Mouse (Mus musculus) heart, embryonic 13.5 days (tissue): ENCODE results near the gene Trio. TPM values are rescaled to one million over a fixed set of nuclear protein-coding genes. Genes with fewer than 3 reads are reported as not detected.

ENCODE experiments used
- ATAC-seq: fragments of 200-750 bp; cut with Nextera tagmentation; 2 replicates; pipeline ENCODE4 v1.8.0; 2017; ENCODE audit warnings: moderate TSS enrichment; ENCODE audit not compliant: insufficient number of reproducible peaks, low FRiP score, low TSS enrichment; ENCODE audit errors: extremely low read depth
- H3K27ac ChIP-seq: fragments of 300-500 bp; sonication (generic); replicated peaks from 2 replicates; pipeline ENCODE4 v1.5.1; 2015; ENCODE audit warnings: moderate library complexity, mild to moderate bottlenecking, inconsistent platforms
- H3K27me3 ChIP-seq: fragments of 300-500 bp; sonication (generic); replicated peaks from 2 replicates; pipeline ENCODE4 v1.6.1; 2015; ENCODE audit warnings: mild to moderate bottlenecking, inconsistent platforms
- H3K36me3 ChIP-seq: fragments of 300-500 bp; sonication (generic); 2 replicates; pipeline ENCODE4 v1.6.1; 2015; ENCODE audit warnings: mild to moderate bottlenecking, inconsistent platforms
- H3K4me1 ChIP-seq: fragments of 300-500 bp; sonication (generic); 2 replicates; pipeline ENCODE4 v1.6.1; 2015; ENCODE audit warnings: inconsistent platforms
- H3K4me2 ChIP-seq: fragments of 300-500 bp; sonication (generic); 2 replicates; pipeline ENCODE4 v1.6.1; 2015; ENCODE audit warnings: inconsistent platforms, mild to moderate bottlenecking, moderate library complexity
- H3K4me3 ChIP-seq: fragments of 300-500 bp; sonication (generic); 2 replicates; pipeline ENCODE4 v1.5.1; 2015; ENCODE audit warnings: moderate library complexity, mild to moderate bottlenecking, inconsistent platforms
- H3K9ac ChIP-seq: fragments of 300-500 bp; sonication (generic); 2 replicates; pipeline ENCODE4 v1.6.1; 2015; ENCODE audit warnings: inconsistent platforms, mild to moderate bottlenecking, moderate library complexity
- H3K9me3 ChIP-seq: fragments of 300-500 bp; sonication (generic); 2 replicates; pipeline ENCODE4 v1.6.1; 2016; ENCODE audit warnings: inconsistent platforms
- WGBS: fragments of 180-500 bp; shearing (Covaris S2); methylation state at CpG from one replicate; pipeline ENCODE4 v1.1.7; 2015; ENCODE audit warnings: mixed read lengths; 5-methylcytosine and 5-hydroxymethylcytosine counted together
- polyA plus RNA-seq: library from polyadenylated mRNA; unstranded; fragments of >200 nt; fragmentation: Nextera tagmentation; extraction: Ambion mirVana; gene quantifications from 2 replicates; pipeline ENCODE4 v1.2.1, GENCODE M21; 2015

Trio gene
- polyA plus RNA-seq, 1 experiment from 2014 or later, result 17.5 TPM

DNA sequence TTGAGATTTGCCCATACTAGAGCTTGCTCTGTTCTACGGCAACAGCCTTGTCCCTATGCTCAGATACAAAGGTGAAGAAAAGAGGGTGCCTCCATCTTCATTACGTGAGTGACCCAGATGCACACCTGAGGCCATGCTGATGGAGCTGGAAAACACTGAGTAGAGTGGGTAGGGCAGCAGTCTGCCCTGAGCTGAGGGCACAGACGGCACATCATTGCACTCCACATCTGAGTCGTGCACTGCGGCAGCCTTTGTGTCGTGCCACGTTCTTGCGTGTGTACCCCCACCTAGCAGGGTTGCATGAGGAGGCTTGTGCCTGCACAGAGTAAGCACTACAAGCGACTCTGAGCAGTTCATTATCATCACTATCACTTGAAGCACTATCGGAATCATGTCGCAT lies 80.8 kb downstream of the Trio start:
- Histone ChIP-seq H3K27ac (no peak overlapping the region), H3K9me3 (no peaks in the 10 kb centered on the region), H3K9ac (no peak overlapping the region), H3K4me1 (peaks cover 71% of the 10 kb centered on the region), H3K36me3 (no peaks in the 10 kb centered on the region), H3K27me3 (no peaks in the 10 kb centered on the region), H3K4me3 (no peak overlapping the region), H3K4me2 (no peak overlapping the region)
- ATAC-seq, result no peak
- 82% methylated on average over 11 of the region's 11 CpGs for WGBS

DNA sequence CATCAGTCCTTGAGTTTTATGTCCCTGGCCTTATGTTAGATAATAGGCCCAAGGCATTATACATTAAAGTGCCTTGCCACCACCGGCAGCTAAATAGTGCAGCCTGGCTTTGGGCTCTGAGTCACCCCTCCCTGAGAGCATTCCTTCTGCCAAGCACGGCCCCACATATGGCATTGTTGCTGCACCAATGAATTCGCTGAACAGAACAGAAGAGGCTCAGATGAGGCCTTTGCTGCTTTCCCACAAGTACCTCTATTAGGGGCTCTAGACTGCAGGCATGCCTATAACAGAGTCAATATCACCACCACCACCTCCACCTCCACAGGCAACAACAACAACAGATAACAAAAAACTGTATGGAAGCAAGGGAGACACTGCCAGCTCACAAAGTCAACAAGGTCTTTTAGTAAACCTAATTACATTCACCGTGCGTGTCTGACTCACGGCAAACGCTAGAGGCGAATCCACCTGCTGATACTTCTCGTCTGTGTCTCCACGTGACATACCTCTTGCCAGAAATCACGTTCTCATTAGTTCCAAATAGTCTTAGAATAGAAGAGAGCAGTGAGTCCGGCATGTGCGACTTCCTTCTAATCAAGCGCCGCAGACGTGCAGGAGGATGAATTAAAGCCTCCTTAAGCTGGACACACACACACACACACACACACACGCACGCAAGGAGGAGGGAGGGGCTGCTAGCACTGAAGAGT lies 82.0 kb downstream of the Trio start:
- ATAC-seq, result no peak
- Histone ChIP-seq H3K4me1 (peaks cover 77% of the 10 kb centered on the region), H3K4me3 (no peak overlapping the region), H3K27ac (peak overlapping the region; percentile 84), H3K36me3 (no peaks in the 10 kb centered on the region), H3K4me2 (peak overlapping the region; percentile 40), H3K9ac (peak overlapping the region; percentile 62), H3K27me3 (no peaks in the 10 kb centered on the region), H3K9me3 (no peaks in the 10 kb centered on the region)
- WGBS, result 52% methylated on average over 18 of the region's 18 CpGs

GRCm38 (mm10) chr15:27942148-27942847 lies 83.3 kb downstream of the Trio start:
- Histone ChIP-seq H3K4me3 (no peak overlapping the region), H3K27ac (peak overlapping the region; percentile 81), H3K27me3 (no peaks in the 10 kb centered on the region), H3K4me1 (peaks cover 88% of the 10 kb centered on the region), H3K36me3 (no peaks in the 10 kb centered on the region), H3K4me2 (0 out of 2 replicates have a peak overlapping the region, but pooled peaks have one; percentile 23), H3K9ac (0 out of 2 replicates have a peak overlapping the region, but pooled peaks have one; percentile 19), H3K9me3 (no peaks in the 10 kb centered on the region)
- no peak for ATAC-seq
- 59% methylated on average over 11 of the region's 11 CpGs for WGBS

GRCm38 (mm10) chr15:27941441-27941840 lies 84.2 kb downstream of the Trio start:
- no peak for ATAC-seq
- no peaks in the 10 kb centered on the region for H3K9me3 ChIP-seq
- no peaks in the 10 kb centered on the region for H3K36me3 ChIP-seq
- 60% methylated on average over 8 of the region's 8 CpGs for WGBS
- no peak overlapping the region for H3K4me2 ChIP-seq
- no peak overlapping the region for H3K4me3 ChIP-seq
- no peaks in the 10 kb centered on the region for H3K27me3 ChIP-seq
- peaks cover 89% of the 10 kb centered on the region for H3K4me1 ChIP-seq
- peak overlapping the region; percentile 81 for H3K27ac ChIP-seq
- 0 out of 2 replicates have a peak overlapping the region, but pooled peaks have one; percentile 19 for H3K9ac ChIP-seq

- Histone ChIP-seq H3K9me3 (no peaks in the 10 kb centered on the region), H3K27ac (no peak overlapping the region), H3K9ac (no peak overlapping the region), H3K36me3 (no peaks in the 10 kb centered on the region), H3K4me2 (no peak overlapping the region), H3K4me3 (no peak overlapping the region), H3K27me3 (no peaks in the 10 kb centered on the region), H3K4me1 (peaks cover 89% of the 10 kb centered on the region)
- ATAC-seq, result no peak
- WGBS, result 68% methylated on average over 8 of the region's 8 CpGs
These were observed 84.6 kb downstream of the Trio start for GRCm38 (mm10) chr15:27941020-27941419.

DNA sequence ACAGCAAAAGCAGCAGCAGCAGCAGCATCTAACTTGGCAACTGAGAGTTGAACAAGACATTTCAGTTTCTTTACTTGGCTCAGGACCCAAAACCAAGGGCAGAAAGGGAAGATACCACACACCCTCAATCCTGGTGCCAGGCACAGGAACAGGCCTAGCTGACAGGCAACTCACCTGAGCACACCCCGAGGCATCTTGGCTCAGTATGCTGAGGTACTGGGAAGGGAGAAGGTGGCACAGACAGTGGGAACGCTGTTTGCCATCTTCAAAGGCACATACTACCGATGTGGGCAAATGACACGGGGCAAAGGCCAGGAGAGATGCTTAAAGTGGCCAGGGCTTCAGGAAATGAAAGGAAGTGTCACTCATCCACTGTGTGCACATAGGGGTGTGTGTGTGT lies 85.6 kb downstream of the Trio start:
- Histone ChIP-seq H3K9ac (no peak overlapping the region), H3K4me1 (peaks cover 85% of the 10 kb centered on the region), H3K4me3 (no peak overlapping the region), H3K27me3 (no peaks in the 10 kb centered on the region), H3K9me3 (no peaks in the 10 kb centered on the region), H3K4me2 (no peak overlapping the region), H3K36me3 (no peaks in the 10 kb centered on the region), H3K27ac (no peak overlapping the region)
- WGBS, result 81% methylated on average over 4 of the region's 4 CpGs
- ATAC-seq, result no peak

DNA sequence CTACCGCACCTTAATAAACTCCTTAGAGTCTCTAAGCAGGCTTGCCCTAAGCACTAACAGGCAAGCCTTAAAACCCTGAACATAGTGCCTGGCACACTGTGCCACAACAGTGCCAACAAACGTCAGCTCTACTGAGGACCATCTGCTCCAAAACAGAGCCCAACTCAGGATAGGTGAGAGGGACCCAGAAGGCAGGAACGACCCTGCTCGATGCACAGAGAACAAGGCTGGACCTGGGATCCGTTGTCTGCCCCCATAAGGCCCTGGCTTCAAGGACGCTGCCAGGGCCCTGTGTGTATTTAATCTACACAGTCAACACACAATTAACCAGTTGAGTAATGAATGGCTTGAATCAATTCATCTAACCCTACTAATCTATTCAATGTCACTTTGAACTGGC lies 86.8 kb downstream of the Trio start:
- H3K4me1 ChIP-seq, result peaks cover 74% of the 10 kb centered on the region
- ATAC-seq, result no peak
- WGBS, result 72% methylated on average over 6 of the region's 6 CpGs

GRCm38 (mm10) chr15:27937861-27938833 lies 87.5 kb downstream of the Trio start:
- Histone ChIP-seq H3K4me1 (peaks cover 71% of the 10 kb centered on the region), H3K4me3 (peak overlapping the region; percentile 41), H3K27ac (peak overlapping the region; percentile 74; the same call in 1 of the 2 replicates), H3K9ac (peak overlapping the region; percentile 70), H3K4me2 (peak overlapping the region; percentile 72), H3K27me3 (no peaks in the 10 kb centered on the region), H3K36me3 (no peaks in the 10 kb centered on the region), H3K9me3 (no peaks in the 10 kb centered on the region)
- WGBS, result 34% methylated on average over 24 of the region's 24 CpGs
- ATAC-seq, result no peak

More for the DNA sequence above, 86.8 kb downstream of the Trio start:
- Histone ChIP-seq H3K27ac (no peak overlapping the region), H3K9ac (no peak overlapping the region), H3K4me2 (no peak overlapping the region), H3K36me3 (no peaks in the 10 kb centered on the region), H3K4me3 (no peak overlapping the region), H3K27me3 (no peaks in the 10 kb centered on the region), H3K9me3 (no peaks in the 10 kb centered on the region)

- 18% methylated on average over 20 of the region's 20 CpGs for WGBS
- Histone ChIP-seq H3K4me1 (peaks cover 66% of the 10 kb centered on the region), H3K27ac (peak overlapping the region; percentile 74), H3K9ac (peak overlapping the region; percentile 70), H3K4me3 (peak overlapping the region; percentile 41), H3K36me3 (no peaks in the 10 kb centered on the region), H3K27me3 (no peaks in the 10 kb centered on the region), H3K4me2 (peak overlapping the region; percentile 72), H3K9me3 (no peaks in the 10 kb centered on the region)
- peak; percentile 51 for ATAC-seq
These were observed 88.4 kb downstream of the Trio start for GRCm38 (mm10) chr15:27937003-27937860.
